Mouse (Mus musculus) lung, adult 2 months (tissue): ENCODE data around the gene March10.

Experiments
- CTCF ChIP-seq: fragments of 200-500 bp; IDR thresholded peaks from 2 replicates; pipeline ENCODE4 v1.5.1; 2011; ENCODE audit warnings: mild to moderate bottlenecking, low read length, control low read depth; ENCODE audit not compliant: insufficient read depth
- POLR2A ChIP-seq: fragments of 200-500 bp; IDR thresholded peaks from 2 replicates; pipeline ENCODE4 v1.6.1; 2011; ENCODE audit warnings: low read depth, mild to moderate bottlenecking, control low read depth, low read length, borderline replicate concordance; ENCODE audit errors: extremely low read depth

DNA sequence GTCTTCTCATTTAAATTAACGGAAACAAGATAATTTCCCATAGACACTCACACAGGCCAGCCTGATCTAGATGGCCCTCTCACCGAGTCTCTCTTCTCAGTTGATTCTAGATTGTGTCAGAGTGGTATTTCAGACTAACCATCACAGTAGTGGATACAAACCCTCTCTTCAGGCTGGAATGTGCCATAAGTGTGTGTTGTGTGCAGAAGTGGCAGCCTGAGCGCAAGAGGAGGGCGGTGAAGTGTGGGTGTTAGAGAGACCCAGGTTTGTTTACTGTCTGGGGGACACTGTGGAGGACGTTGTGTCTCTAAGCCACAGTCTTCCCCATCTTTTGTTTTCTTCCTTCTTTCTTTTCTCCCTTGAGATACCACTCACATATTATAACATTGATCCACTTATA lies 133.0 kb downstream of the March10 start:
- TF ChIP-seq POLR2A (no peak), CTCF (no peak)
